8 mouse cellular contexts compared by ENCODE assay signal in the genomic region with DNA sequence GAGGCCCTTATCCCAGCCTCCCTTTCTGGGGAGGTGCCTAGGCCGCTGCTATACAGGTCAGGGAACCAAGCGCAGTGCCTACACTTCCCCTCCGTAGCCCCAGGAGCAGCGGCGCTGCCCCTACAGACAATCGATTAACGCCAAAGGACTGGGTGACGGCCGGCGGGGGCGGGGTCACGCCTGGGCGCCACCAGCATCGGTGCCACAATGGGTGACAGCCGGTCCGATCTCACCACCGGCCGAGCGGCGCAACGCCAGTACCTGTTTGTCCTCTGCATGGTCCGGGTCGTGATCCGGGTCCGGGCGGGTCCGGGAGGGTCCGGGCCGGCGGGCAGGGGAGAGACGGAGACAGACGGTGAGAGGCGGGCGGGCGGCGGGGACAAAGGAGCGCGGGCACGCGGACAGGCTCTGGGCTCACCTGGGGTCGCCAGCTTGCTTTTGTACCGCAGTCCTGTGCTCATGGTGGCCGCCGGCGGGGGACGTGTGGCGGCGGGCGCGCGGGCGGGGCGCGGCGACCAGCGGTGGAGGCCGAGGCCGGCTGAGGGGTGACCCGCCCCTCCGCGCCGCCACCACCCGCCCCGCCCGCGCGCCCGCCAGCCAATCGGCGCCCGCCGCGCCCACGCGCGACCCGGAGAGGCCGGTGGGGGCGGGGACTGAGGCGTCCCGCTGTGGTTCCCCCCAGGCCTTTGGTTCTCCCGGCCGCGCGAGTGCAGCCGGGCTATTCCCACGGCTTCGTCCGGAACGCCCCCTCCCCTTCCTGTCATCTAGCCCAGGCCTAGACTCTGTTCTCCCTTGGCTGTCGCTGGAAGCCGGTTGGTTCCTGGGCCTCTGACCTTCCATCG. TPM values are rescaled to one million over a fixed set of nuclear protein-coding genes. Genes with fewer than 3 reads are reported as not detected.
A peak's percentile ranks its signal among the peaks of the same experiment; 100 is the strongest.
DNase-seq lines count a peak whose midpoint lies in the region; ATAC-seq and TF ChIP-seq lines count a peak whose summit lies in the region.

Gene Sept5, minus strand, starts transcription at position 565 of the 842 bp plus-strand sequence.

- H3K9ac ChIP-seq in intestine, postnatal 0 days (ENCODE audit: low read depth, low read length) = peak within 1 kb of the TSS; percentile 67
- H3K9ac ChIP-seq in limb, embryonic 11.5 days (ENCODE audit: low read length) = peak within 1 kb of the TSS; percentile 60
- H3K9ac ChIP-seq in midbrain, embryonic 12.5 days (replicated peaks) = peak within 1 kb of the TSS; percentile 95
- H3K9ac ChIP-seq in stomach, embryonic 16.5 days (ENCODE audit: low read length) = peak within 1 kb of the TSS; percentile 89

- no peak for TF ChIP-seq CTCF in intestine, postnatal 0 days (IDR thresholded peaks at IDR 0.05; ENCODE audit: low read depth)

- DNase-seq in thymus, postnatal 25 days = peak; percentile 34
- no peak for DNase-seq in thymus, postnatal 0 days (ENCODE audit: low spot score)
- DNase-seq in embryo, embryonic 11 days = peak; percentile 80
- peak; percentile 72 for DNase-seq in limb, embryonic 11.5 days (ENCODE audit: low spot score)

- H3K36me3 ChIP-seq in intestine, postnatal 0 days (ENCODE audit: control insufficient read depth, insufficient read depth) = peaks cover 6% of the 10 kb centered on the region; the same call in 1 of the 2 replicates
- H3K36me3 ChIP-seq in limb, embryonic 11.5 days (ENCODE audit: control insufficient read depth, insufficient read depth, low read length) = no peaks in the 10 kb centered on the region
- peaks cover 5% of the 10 kb centered on the region; the same call in 1 of the 2 replicates for H3K36me3 ChIP-seq in midbrain, embryonic 12.5 days
- H3K36me3 ChIP-seq in stomach, embryonic 16.5 days (ENCODE audit: control insufficient read depth, insufficient read depth, low read length) = no peaks in the 10 kb centered on the region

- WGBS in intestine, postnatal 0 days = under 1% methylated on average over 69 of the region's 93 CpGs
- under 1% methylated on average over 83 of the region's 93 CpGs for whole genome bisulfite sequencing in limb, embryonic 11.5 days
- WGBS in midbrain, embryonic 12.5 days = under 1% methylated on average over 58 of the region's 93 CpGs
- under 1% methylated on average over 88 of the region's 93 CpGs for WGBS in stomach, embryonic 16.5 days

- peaks cover 5% of the 10 kb centered on the region; the same call in 1 of the 2 replicates for H3K27me3 ChIP-seq in intestine, postnatal 0 days (replicated peaks; ENCODE audit: control insufficient read depth, insufficient read depth, low read length)
- peaks cover 31% of the 10 kb centered on the region for H3K27me3 ChIP-seq in limb, embryonic 11.5 days (ENCODE audit: control insufficient read depth, insufficient read depth, low read length)
- H3K27me3 ChIP-seq in midbrain, embryonic 12.5 days = peaks cover 63% of the 10 kb centered on the region
- H3K27me3 ChIP-seq in stomach, embryonic 16.5 days (ENCODE audit: control insufficient read depth, insufficient read depth, low read length) = peaks cover 17% of the 10 kb centered on the region

- H3K4me1 ChIP-seq in intestine, postnatal 0 days (replicated peaks; ENCODE audit: control insufficient read depth, insufficient read depth, low read length) = peaks cover 17% of the 10 kb centered on the region
- H3K4me1 ChIP-seq in limb, embryonic 11.5 days (ENCODE audit: control insufficient read depth, insufficient read depth, low read length) = peaks cover 16% of the 10 kb centered on the region
- peaks cover 42% of the 10 kb centered on the region for H3K4me1 ChIP-seq in midbrain, embryonic 12.5 days
- peaks cover 8% of the 10 kb centered on the region for H3K4me1 ChIP-seq in stomach, embryonic 16.5 days (ENCODE audit: control insufficient read depth, insufficient read depth, low read length)

- H3K4me3 ChIP-seq in intestine, postnatal 0 days (ENCODE audit: low read depth, low read length) = peak within 1 kb of the TSS; percentile 79
- H3K4me3 ChIP-seq in limb, embryonic 11.5 days (ENCODE audit: low read depth, low read length) = peak within 1 kb of the TSS; percentile 64
- H3K4me3 ChIP-seq in midbrain, embryonic 12.5 days = peak within 1 kb of the TSS; percentile 87
- H3K4me3 ChIP-seq in stomach, embryonic 16.5 days (replicated peaks; ENCODE audit: low read length) = peak within 1 kb of the TSS; percentile 85

- no peaks in the 10 kb centered on the region for H3K9me3 ChIP-seq in intestine, postnatal 0 days (ENCODE audit: control insufficient read depth)
- H3K9me3 ChIP-seq in limb, embryonic 11.5 days (ENCODE audit: control insufficient read depth, low read length) = no peaks in the 10 kb centered on the region
- H3K9me3 ChIP-seq in midbrain, embryonic 12.5 days = no peaks in the 10 kb centered on the region
- no peaks in the 10 kb centered on the region for H3K9me3 ChIP-seq in stomach, embryonic 16.5 days (replicated peaks; ENCODE audit: control insufficient read depth, low read length)

- H3K27ac ChIP-seq in intestine, postnatal 0 days (ENCODE audit: low read depth, low read length) = peak within 1 kb of the TSS; percentile 50
- no peak within 1 kb of the TSS for H3K27ac ChIP-seq in limb, embryonic 11.5 days (replicated peaks; ENCODE audit: low read depth, low read length)
- peak within 1 kb of the TSS; percentile 86 for H3K27ac ChIP-seq in midbrain, embryonic 12.5 days (replicated peaks)
- peak within 1 kb of the TSS; percentile 32 for H3K27ac ChIP-seq in stomach, embryonic 16.5 days (ENCODE audit: low read length)

- ATAC-seq in granulocyte monocyte progenitor cell, adult 5-6 weeks (replicated peaks; ENCODE audit: poor library complexity, severe bottlenecking) = peak; percentile 34
- peak; percentile 50 for ATAC-seq in intestine, postnatal 0 days
- ATAC-seq in limb, embryonic 11.5 days (ENCODE audit: insufficient number of reproducible peaks, low FRiP score, low TSS enrichment, low read depth) = peak; percentile 53
- ATAC-seq in midbrain, embryonic 12.5 days (ENCODE audit: low FRiP score, low read depth) = peak; percentile 53
- ATAC-seq in stomach, embryonic 16.5 days (ENCODE audit: insufficient read depth, low FRiP score) = peak; percentile 67

- peak within 1 kb of the TSS; percentile 93 for H3K4me2 ChIP-seq in intestine, postnatal 0 days (replicated peaks; ENCODE audit: low read depth)
- peak within 1 kb of the TSS; percentile 81 for H3K4me2 ChIP-seq in limb, embryonic 11.5 days (ENCODE audit: low read depth, severe bottlenecking)
- peak within 1 kb of the TSS; percentile 84 for H3K4me2 ChIP-seq in midbrain, embryonic 12.5 days (replicated peaks)
- peak within 1 kb of the TSS; percentile 95 for H3K4me2 ChIP-seq in stomach, embryonic 16.5 days (ENCODE audit: low read depth, low read length)

RNA-seq across cellular contexts. Expression of gene Sept5, which starts in this region (rescaled TPM):
- polyA plus RNA-seq in thymus, postnatal 0 days (2015; fragmentation: Nextera tagmentation; extraction: Ambion mirVana) = 1.7 TPM in 2 replicates
- total RNA-seq in granulocyte monocyte progenitor cell, adult 5-6 weeks (2014; fragmentation: Nextera tagmentation) = not detected in 2 replicates
- total RNA-seq in granulocyte monocyte progenitor cell, adult 5-6 weeks (2017) = 1.8 and 2.6 TPM in 2 replicates
- polyA plus RNA-seq in intestine, postnatal 0 days (2015; fragmentation: Nextera tagmentation; extraction: Ambion mirVana) = 24.7 and 25.4 TPM in 2 replicates
- 30.0 and 31.1 TPM in 2 replicates for polyA plus RNA-seq in limb, embryonic 11.5 days (2014; fragmentation: Nextera tagmentation; extraction: Ambion mirVana)
- polyA plus RNA-seq in midbrain, embryonic 12.5 days (2016; fragmentation: Nextera tagmentation; extraction: Ambion mirVana) = 81.6 and 84.4 TPM in 2 replicates
- 26.8 and 37.7 TPM in 2 replicates for polyA plus RNA-seq in stomach, embryonic 16.5 days (2015; fragmentation: Nextera tagmentation; extraction: Ambion mirVana)
